Mouse (Mus musculus) limb, embryonic 11.5 days (tissue): Measurements from ENCODE around the gene Tnfaip2. TPM values are rescaled to one million over a fixed set of nuclear protein-coding genes. Genes with fewer than 3 reads are reported as not detected.
A peak's percentile ranks its signal among the peaks of the same experiment; 100 is the strongest.

Experiments used
- ATAC-seq: fragments of 200-750 bp; cut with Nextera tagmentation; 2 replicates; pipeline ENCODE4 v1.8.0; 2017; ENCODE audit warnings: low read depth; ENCODE audit not compliant: insufficient number of reproducible peaks, low FRiP score, low TSS enrichment
- DNase-seq: peaks from one replicate; pipeline ENCODE4 v3.0.0-alpha.2; 2015; ENCODE audit warnings: low spot score
- H3K27ac ChIP-seq: fragments of 300-500 bp; sonication (generic); replicated peaks from 2 replicates; pipeline ENCODE4 v1.5.1; 2014; ENCODE audit warnings: low read depth, mild to moderate bottlenecking, low read length
- H3K27me3 ChIP-seq: fragments of 300-500 bp; sonication (generic); 2 replicates; pipeline ENCODE4 v1.6.1; 2014; ENCODE audit warnings: mild to moderate bottlenecking, low read length, mixed read lengths; ENCODE audit not compliant: control insufficient read depth, insufficient read depth
- H3K36me3 ChIP-seq: fragments of 300-500 bp; sonication (generic); 2 replicates; pipeline ENCODE4 v1.6.1; 2014; ENCODE audit warnings: mild to moderate bottlenecking, low read length, moderate library complexity, mixed read lengths; ENCODE audit not compliant: control insufficient read depth, insufficient read depth
- H3K4me1 ChIP-seq: fragments of 300-500 bp; sonication (generic); 2 replicates; pipeline ENCODE4 v1.6.1; 2014; ENCODE audit warnings: low read length, mixed read lengths; ENCODE audit not compliant: control insufficient read depth, insufficient read depth
- H3K4me2 ChIP-seq: fragments of 300-500 bp; sonication (generic); 2 replicates; pipeline ENCODE4 v1.6.1; 2014; ENCODE audit warnings: low read depth, mild to moderate bottlenecking, moderate library complexity; ENCODE audit not compliant: severe bottlenecking
- H3K4me3 ChIP-seq: fragments of 300-500 bp; sonication (generic); 2 replicates; pipeline ENCODE4 v1.5.1; 2014; ENCODE audit warnings: low read depth, low read length
- H3K9ac ChIP-seq: fragments of 300-500 bp; sonication (generic); 2 replicates; pipeline ENCODE4 v1.6.1; 2014; ENCODE audit warnings: mild to moderate bottlenecking, low read length
- H3K9me3 ChIP-seq: fragments of 300-500 bp; sonication (generic); 2 replicates; pipeline ENCODE4 v1.6.1; 2016; ENCODE audit warnings: low read length; ENCODE audit not compliant: control insufficient read depth
- WGBS: fragments of 180-500 bp; shearing (Covaris S2); extraction: QIAGEN DNeasy Blood & Tissue Kit; methylation state at CpG from one replicate; pipeline ENCODE4 v1.1.7; 2014; 5-methylcytosine and 5-hydroxymethylcytosine counted together
- polyA plus RNA-seq: library from polyadenylated mRNA; unstranded; fragments of >200 nt; fragmentation: Nextera tagmentation; extraction: Ambion mirVana; gene quantifications from 2 replicates; pipeline ENCODE4 v1.2.1, GENCODE M21; 2014

Tnfaip2 gene
- polyA plus RNA-seq, 1 experiment from 2014 or later = 3.1 TPM

DNA sequence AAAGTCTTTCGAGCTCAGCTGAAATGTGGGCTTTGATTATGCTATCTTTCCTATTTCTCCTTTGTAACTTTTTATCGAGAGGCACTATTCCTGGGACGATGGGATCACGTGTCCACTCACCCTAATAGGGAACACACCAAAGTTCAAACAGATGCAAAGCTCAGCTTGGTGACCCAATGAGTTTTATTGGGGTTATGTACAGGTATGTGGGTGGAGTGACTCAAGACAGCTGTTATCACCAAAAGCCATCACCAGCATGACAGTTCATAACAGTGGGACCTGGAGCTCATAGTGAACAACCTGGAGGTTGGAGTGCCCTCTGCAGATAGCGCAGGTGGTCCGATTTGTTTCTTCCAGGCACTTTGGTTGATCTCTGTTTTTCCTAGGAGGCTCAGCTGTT lies 3.4 kb upstream of the Tnfaip2 start:
- WGBS = 82% methylated on average over 6 of the region's 6 CpGs
- Histone ChIP-seq H3K27ac (no peak overlapping the region), H3K4me3 (no peak overlapping the region), H3K27me3 (peaks cover 33% of the 10 kb centered on the region), H3K4me1 (peaks cover 10% of the 10 kb centered on the region), H3K36me3 (no peaks in the 10 kb centered on the region), H3K9ac (no peak overlapping the region), H3K4me2 (no peak overlapping the region), H3K9me3 (no peaks in the 10 kb centered on the region)
- no peak for ATAC-seq
- no peak for DNase-seq

DNA sequence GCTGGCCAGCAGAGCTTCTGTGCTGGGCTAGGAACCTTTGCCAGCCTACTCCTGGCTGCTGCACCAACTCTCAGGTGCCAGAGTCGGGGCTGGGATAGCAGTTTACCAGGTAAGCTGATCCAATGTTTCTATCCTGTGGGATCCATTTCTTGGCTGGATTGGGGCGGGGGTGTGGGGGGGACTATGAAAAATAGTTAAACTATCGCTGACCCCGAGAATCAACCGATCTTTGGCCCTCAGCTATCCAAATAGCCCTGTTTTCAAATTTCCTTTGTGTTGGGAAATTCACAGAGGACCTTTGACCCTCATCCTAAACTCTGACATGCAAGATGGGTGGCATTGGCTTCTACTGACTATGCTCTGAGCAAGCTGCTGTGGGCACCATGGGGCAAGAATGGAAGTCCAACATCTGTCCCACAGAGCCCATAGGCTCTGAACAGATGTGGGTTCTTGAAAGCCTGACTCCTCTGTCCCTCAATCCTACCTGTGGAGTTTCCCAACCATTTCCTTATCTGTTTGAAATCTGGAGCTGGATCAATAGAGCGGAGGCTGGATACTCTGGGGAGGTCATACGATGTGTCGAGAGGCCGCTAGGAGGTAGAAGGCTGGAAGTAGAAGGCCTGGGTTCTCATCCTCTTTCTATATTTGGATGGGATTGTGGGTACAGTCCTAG lies 1.4 kb upstream of the Tnfaip2 start:
- Histone ChIP-seq H3K9ac (no peak overlapping the region), H3K27me3 (peaks cover 51% of the 10 kb centered on the region), H3K4me2 (no peak overlapping the region), H3K36me3 (no peaks in the 10 kb centered on the region), H3K27ac (no peak overlapping the region), H3K4me3 (no peak overlapping the region), H3K9me3 (no peaks in the 10 kb centered on the region), H3K4me1 (peaks cover 12% of the 10 kb centered on the region)
- 91% methylated on average over 9 of the region's 9 CpGs for WGBS
- ATAC-seq (no peak), DNase-seq (no peak)

DNA sequence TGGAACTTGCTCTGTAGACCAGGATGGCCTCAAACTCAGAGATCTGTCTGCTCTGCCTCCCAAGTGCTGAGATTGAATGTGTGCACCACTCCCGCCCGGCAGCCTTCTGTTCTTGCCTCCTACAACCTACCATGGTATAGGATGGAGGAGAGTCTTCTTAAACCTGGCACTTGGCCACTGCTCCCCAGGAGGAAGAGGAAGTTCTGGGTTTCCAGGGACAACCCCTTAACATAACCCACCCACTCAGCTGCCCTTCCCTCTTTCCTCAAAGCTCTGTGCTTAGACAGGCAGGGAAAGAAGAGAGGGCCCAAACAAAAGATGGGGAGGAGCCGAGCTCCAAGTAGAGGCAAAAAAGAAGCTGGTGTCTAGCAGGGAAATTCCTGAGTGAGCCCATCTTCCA lies 746 bp upstream of the Tnfaip2 start:
- Histone ChIP-seq H3K4me2 (no peak overlapping the region), H3K27me3 (peaks cover 58% of the 10 kb centered on the region), H3K4me3 (no peak overlapping the region), H3K27ac (no peak overlapping the region), H3K9ac (no peak overlapping the region), H3K9me3 (no peaks in the 10 kb centered on the region), H3K4me1 (peaks cover 12% of the 10 kb centered on the region), H3K36me3 (no peaks in the 10 kb centered on the region; the same call in 1 of the 2 replicates)
- DNase-seq (no peak), ATAC-seq (no peak)
- 60% methylated on average over 3 of the region's 3 CpGs for WGBS

DNA sequence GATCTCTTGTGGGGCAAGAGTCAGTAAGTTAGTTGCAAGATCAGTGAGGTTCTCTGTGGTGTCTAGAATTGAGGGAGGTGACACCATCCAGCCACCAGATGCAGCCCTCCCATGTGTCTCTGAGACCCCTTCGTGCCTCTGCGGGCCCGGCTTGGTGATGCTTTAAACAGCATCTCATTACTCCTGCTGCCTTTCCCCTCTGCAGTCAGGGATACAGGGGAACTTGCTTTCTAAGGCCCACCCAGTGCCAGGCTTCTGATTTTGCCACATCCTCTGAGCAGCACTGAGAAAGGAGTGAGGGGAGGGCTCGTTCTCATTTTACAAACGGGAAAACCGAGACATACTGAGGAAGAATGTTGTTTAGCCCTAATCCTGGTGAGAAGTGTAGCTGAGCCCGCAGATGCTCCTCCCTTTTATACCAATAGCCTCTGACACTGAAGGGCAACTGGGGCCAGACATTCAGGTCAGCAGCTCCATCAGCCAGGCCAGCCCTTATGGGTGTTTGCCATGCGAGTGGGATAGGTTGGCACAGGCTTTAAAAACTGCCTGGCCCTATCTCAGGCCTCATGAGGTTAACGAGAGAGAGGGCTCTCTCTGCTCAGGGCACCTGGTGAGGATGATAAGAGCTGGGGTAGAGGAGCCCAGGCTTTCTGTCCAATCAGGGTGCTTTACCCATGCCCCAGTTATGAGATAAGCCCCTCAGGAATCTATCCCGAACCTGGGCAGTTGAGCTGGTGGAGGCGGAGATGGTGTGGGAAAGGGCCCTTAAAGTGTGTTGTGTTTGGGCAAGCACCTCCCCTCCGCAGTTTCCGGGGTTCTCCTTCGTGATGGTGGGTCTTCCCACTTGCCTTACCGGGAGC lies 972 bp downstream of the Tnfaip2 start:
- H3K9me3 ChIP-seq = no peaks in the 10 kb centered on the region
- ATAC-seq (no peak), DNase-seq (no peak)
- peaks cover 72% of the 10 kb centered on the region for H3K27me3 ChIP-seq
- H3K4me3 ChIP-seq = peak overlapping the region; percentile 39
- H3K27ac ChIP-seq = no peak overlapping the region
- no peaks in the 10 kb centered on the region; the same call in 1 of the 2 replicates for H3K36me3 ChIP-seq
- WGBS = 12% methylated on average over 15 of the region's 15 CpGs
- H3K4me2 ChIP-seq = peak overlapping the region; percentile 70
- H3K9ac ChIP-seq = no peak overlapping the region
- peaks cover 15% of the 10 kb centered on the region for H3K4me1 ChIP-seq

GRCm38 (mm10) chr12:111443921-111444831 lies 1.9 kb downstream of the Tnfaip2 start:
- H3K4me2 ChIP-seq = no peak overlapping the region; the same call in 1 of the 2 replicates

GRCm38 (mm10) chr12:111445161-111445889 lies 3.1 kb downstream of the Tnfaip2 start:
- ATAC-seq (no peak), DNase-seq (no peak)
- Histone ChIP-seq H3K4me2 (peak overlapping the region; percentile 35), H3K27ac (no peak overlapping the region), H3K4me3 (peak overlapping the region; percentile 19; the same call in 1 of the 2 replicates), H3K27me3 (peaks cover 90% of the 10 kb centered on the region), H3K4me1 (peaks cover 21% of the 10 kb centered on the region), H3K9ac (no peak overlapping the region), H3K9me3 (no peaks in the 10 kb centered on the region), H3K36me3 (no peaks in the 10 kb centered on the region; the same call in 1 of the 2 replicates)
- 2% methylated on average over 52 of the region's 52 CpGs for WGBS

More at GRCm38 (mm10) chr12:111443921-111444831, 1.9 kb downstream of the Tnfaip2 start:
- Histone ChIP-seq H3K4me3 (no peak overlapping the region), H3K27me3 (peaks cover 79% of the 10 kb centered on the region), H3K36me3 (no peaks in the 10 kb centered on the region; the same call in 1 of the 2 replicates), H3K9ac (no peak overlapping the region), H3K4me1 (peaks cover 18% of the 10 kb centered on the region), H3K9me3 (no peaks in the 10 kb centered on the region), H3K27ac (no peak overlapping the region)
- no peak for DNase-seq
- ATAC-seq = no peak
- 25% methylated on average over 10 of the region's 10 CpGs for WGBS

DNA sequence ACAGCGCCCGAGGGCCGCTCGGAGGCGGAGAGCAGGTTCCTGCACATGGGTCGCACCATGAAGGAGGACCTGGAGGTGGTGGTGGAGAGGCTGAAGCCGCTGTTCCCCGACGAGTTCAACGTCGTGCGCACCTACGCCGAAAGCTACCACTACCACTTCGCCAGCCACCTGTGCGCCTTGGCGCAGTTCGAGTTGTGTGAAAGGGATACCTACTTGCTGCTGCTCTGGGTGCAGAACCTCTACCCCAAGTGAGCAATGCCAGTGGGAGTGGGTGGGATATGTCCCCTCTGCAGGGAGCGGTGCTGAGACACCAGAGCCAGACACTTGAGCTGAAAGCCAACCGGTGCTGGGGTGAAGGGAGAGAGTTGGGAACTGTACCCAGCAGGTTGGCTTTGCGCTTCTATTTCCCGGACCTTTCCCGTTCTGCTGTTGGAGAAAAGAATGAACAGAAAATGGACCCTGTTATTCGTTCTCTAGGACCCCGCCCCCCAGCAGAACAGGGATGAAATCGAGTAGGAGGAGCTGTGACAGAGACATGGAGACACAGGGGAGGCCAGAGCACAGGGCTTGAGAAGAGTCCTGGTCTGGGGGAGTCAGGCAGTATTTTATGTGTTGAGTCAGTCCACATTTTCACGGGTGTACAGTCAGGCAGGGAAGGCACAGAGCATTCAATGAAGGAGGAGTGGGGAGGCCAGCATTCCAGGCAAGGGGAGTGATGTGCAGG lies 3.8 kb downstream of the Tnfaip2 start:
- Histone ChIP-seq H3K27ac (no peak overlapping the region), H3K27me3 (peaks cover 95% of the 10 kb centered on the region), H3K9ac (no peak overlapping the region), H3K9me3 (no peaks in the 10 kb centered on the region), H3K4me3 (peak overlapping the region; percentile 19; the same call in 1 of the 2 replicates), H3K4me2 (peak overlapping the region; percentile 35), H3K4me1 (peaks cover 21% of the 10 kb centered on the region), H3K36me3 (no peaks in the 10 kb centered on the region; the same call in 1 of the 2 replicates)
- WGBS = 7% methylated on average over 27 of the region's 27 CpGs
- no peak for ATAC-seq
- DNase-seq = no peak
